Mouse (Mus musculus): Measurements from ENCODE around the gene Lgmn. TPM values are rescaled to one million over a fixed set of nuclear protein-coding genes. Genes with fewer than 3 reads are reported as not detected.

Lgmn gene
- polyA plus RNA-seq, 1 experiment from 2014 or later, result 112 TPM

DNA sequence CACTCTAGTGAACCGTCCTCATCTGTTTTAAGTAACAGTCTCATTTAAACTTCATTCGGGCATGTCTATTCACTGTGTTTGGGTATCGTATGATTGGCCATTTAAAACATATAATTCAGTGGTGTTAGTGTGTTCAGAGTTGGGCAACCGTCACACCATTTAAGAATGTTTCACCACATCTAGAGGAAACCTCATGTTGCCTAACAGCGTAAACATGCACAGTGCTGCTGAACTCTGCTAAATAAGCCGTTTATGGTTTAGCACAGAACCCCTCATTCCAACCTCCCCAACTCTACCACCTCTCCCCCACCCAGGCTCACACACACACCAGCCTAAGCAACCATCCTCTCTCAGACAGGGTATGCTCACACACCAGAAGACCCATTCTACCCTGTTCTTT, 91.2 kb downstream of the Lgmn start:
- no peaks in the 10 kb centered on the region for H3K9me3 ChIP-seq (ENCODE audit: control insufficient read depth, low read length)
- H3K4me1 ChIP-seq (replicated peaks; ENCODE audit: control insufficient read depth, insufficient read depth, low read length), result no peaks in the 10 kb centered on the region
- DNase-seq (ENCODE audit: low spot score) (no peak), ATAC-seq (ENCODE audit: low FRiP score) (no peak)
- H3K27me3 ChIP-seq (ENCODE audit: control insufficient read depth, insufficient read depth, low read length), result no peaks in the 10 kb centered on the region
- no peak overlapping the region for H3K4me2 ChIP-seq (replicated peaks)
- no peak overlapping the region for H3K4me3 ChIP-seq (replicated peaks; ENCODE audit: low read length)
- no peak overlapping the region for H3K9ac ChIP-seq
- no peak overlapping the region for H3K27ac ChIP-seq
- no peaks in the 10 kb centered on the region for H3K36me3 ChIP-seq (replicated peaks; ENCODE audit: control insufficient read depth, insufficient read depth)
- 93% methylated on average over 6 of the region's 6 CpGs for WGBS

DNA sequence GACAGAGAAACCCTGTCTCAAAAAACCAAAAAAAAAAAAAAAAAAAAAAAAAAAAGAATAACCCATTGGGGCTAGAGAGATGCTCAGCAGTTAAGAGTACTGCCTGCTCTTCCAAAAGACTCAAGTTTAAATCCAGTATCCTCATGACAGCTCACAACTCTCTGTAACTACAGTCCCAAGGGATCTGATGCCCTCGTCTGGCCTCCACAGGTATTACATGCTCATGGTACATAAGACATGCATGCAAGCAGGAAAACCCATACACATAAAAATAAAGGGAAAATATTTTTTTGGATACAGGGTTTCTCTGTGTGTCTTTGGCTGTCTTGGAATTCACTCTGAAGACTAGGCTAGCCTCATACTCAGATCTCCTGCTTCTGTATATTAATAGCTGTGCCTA, 93.1 kb downstream of the Lgmn start:
- no peak overlapping the region for H3K4me3 ChIP-seq (replicated peaks; ENCODE audit: low read length)
- DNase-seq (ENCODE audit: low spot score), result no peak
- H3K9me3 ChIP-seq (ENCODE audit: control insufficient read depth, low read length), result no peaks in the 10 kb centered on the region
- 6% methylated on average over 1 of the region's 1 CpGs for WGBS
- no peak overlapping the region for H3K27ac ChIP-seq
- H3K27me3 ChIP-seq (ENCODE audit: control insufficient read depth, insufficient read depth, low read length), result no peaks in the 10 kb centered on the region
- H3K36me3 ChIP-seq (replicated peaks; ENCODE audit: control insufficient read depth, insufficient read depth), result no peaks in the 10 kb centered on the region
- no peak for ATAC-seq (ENCODE audit: low FRiP score)
- no peaks in the 10 kb centered on the region for H3K4me1 ChIP-seq (replicated peaks; ENCODE audit: control insufficient read depth, insufficient read depth, low read length)
- H3K9ac ChIP-seq, result no peak overlapping the region
- no peak overlapping the region for H3K4me2 ChIP-seq (replicated peaks)

- Histone ChIP-seq H3K9me3 (ENCODE audit: control insufficient read depth, low read length) (no peaks in the 10 kb centered on the region), H3K4me2 (replicated peaks) (no peak overlapping the region), H3K36me3 (replicated peaks; ENCODE audit: control insufficient read depth, insufficient read depth) (no peaks in the 10 kb centered on the region), H3K4me3 (replicated peaks; ENCODE audit: low read length) (no peak overlapping the region), H3K27ac (no peak overlapping the region), H3K4me1 (replicated peaks; ENCODE audit: control insufficient read depth, insufficient read depth, low read length) (no peaks in the 10 kb centered on the region), H3K9ac (no peak overlapping the region), H3K27me3 (ENCODE audit: control insufficient read depth, insufficient read depth, low read length) (no peaks in the 10 kb centered on the region)
- ATAC-seq (ENCODE audit: low FRiP score), result no peak
- DNase-seq (ENCODE audit: low spot score), result no peak
- WGBS, result 77% methylated on average over 14 of the region's 14 CpGs
These were observed 94.4 kb downstream of the Lgmn start for GRCm38 (mm10) chr12:102345031-102345815.

Other genes with a start within 250 kb of the Lgmn start
- 2.7 and 3.1 TPM in 2 replicates for gene Rin3, start 156.8 kb downstream of the Lgmn start, polyA plus RNA-seq (2014; fragmentation: Nextera tagmentation; extraction: Ambion mirVana)
- gene Golga5, start 29.3 kb upstream of the Lgmn start, polyA plus RNA-seq (2014; fragmentation: Nextera tagmentation; extraction: Ambion mirVana), result 25.9 and 28.1 TPM in 2 replicates
- gene Chga, start 115.2 kb upstream of the Lgmn start, polyA plus RNA-seq (2014; fragmentation: Nextera tagmentation; extraction: Ambion mirVana), result 109 and 123 TPM in 2 replicates